Comparison of ENCODE assay signal across 16 mouse cellular contexts in genomic region chr10:10964490-10965150, GRCm38 (mm10).
"Had no signal": no experiment of that assay in that cellular context is flagged by ENCODE, and none has a peak within 500 bp of the region (broad histone marks: within the 10 kb centered on the region; RNA-seq: fewer than 3 reads in every experiment).

No protein-coding gene starts in this region.

- H3K4me3 ChIP-seq: kidney, embryonic 15.5 days; limb, embryonic 12.5 days; limb, embryonic 15.5 days; midbrain, embryonic 13.5 days had no signal

- H3K27ac ChIP-seq: kidney, embryonic 15.5 days; limb, embryonic 12.5 days; limb, embryonic 15.5 days; liver, embryonic 14.5 days; macrophage; midbrain, embryonic 13.5 days had no signal

- H3K4me1 ChIP-seq: kidney, embryonic 15.5 days; limb, embryonic 12.5 days; limb, embryonic 15.5 days; midbrain, embryonic 13.5 days had no signal

- H3K27me3 ChIP-seq: kidney, embryonic 15.5 days; limb, embryonic 12.5 days; limb, embryonic 15.5 days; midbrain, embryonic 13.5 days had no signal

- H3K36me3 ChIP-seq: kidney, embryonic 15.5 days; limb, embryonic 12.5 days; limb, embryonic 15.5 days; midbrain, embryonic 13.5 days had no signal

- H3K9ac ChIP-seq: kidney, embryonic 15.5 days; limb, embryonic 12.5 days; limb, embryonic 15.5 days; liver, embryonic 14.5 days; liver, postnatal 0 days; lung, embryonic 14.5 days; midbrain, embryonic 13.5 days had no signal

- H3K9me3 ChIP-seq: kidney, embryonic 15.5 days; limb, embryonic 15.5 days had no signal

- DNase-seq: kidney, adult 8-10 months; kidney, postnatal 10 days; kidney, postnatal 36 days; left cerebral cortex, postnatal 4 days; liver, postnatal 0 days; lung, embryonic 14.5 days; thymus, adult 18-20 months; thymus, postnatal 36 days had no signal

- ATAC-seq: liver, postnatal 0 days; lung, postnatal 0 days; midbrain, embryonic 13.5 days had no signal

- H3K4me2 ChIP-seq: kidney, embryonic 15.5 days; limb, embryonic 12.5 days; limb, embryonic 15.5 days; liver, embryonic 11.5 days; lung, embryonic 14.5 days; midbrain, embryonic 13.5 days had no signal
